Mouse (Mus musculus) hindbrain, embryonic 15.5 days (tissue): ENCODE results near the gene Tet3. TPM values are rescaled to one million over a fixed set of nuclear protein-coding genes. Genes with fewer than 3 reads are reported as not detected.

Experiments used
- ATAC-seq: fragments of 200-750 bp; cut with Nextera tagmentation; 2 replicates; pipeline ENCODE4 v1.8.0; 2017; ENCODE audit warnings: low read depth, moderate number of reproducible peaks, moderate TSS enrichment; ENCODE audit not compliant: low FRiP score
- H3K27ac ChIP-seq: fragments of 300-500 bp; sonication (generic); replicated peaks from 2 replicates; pipeline ENCODE4 v1.5.1; 2015; ENCODE audit warnings: mild to moderate bottlenecking, inconsistent platforms
- H3K27me3 ChIP-seq: fragments of 300-500 bp; sonication (generic); 2 replicates; pipeline ENCODE4 v1.6.1; 2015; ENCODE audit warnings: control low read depth, inconsistent platforms
- H3K36me3 ChIP-seq: fragments of 300-500 bp; sonication (generic); 2 replicates; pipeline ENCODE4 v1.6.1; 2015; ENCODE audit warnings: control low read depth, inconsistent platforms
- H3K4me1 ChIP-seq: fragments of 300-500 bp; sonication (generic); replicated peaks from 2 replicates; pipeline ENCODE4 v1.6.1; 2015; ENCODE audit warnings: control low read depth, inconsistent platforms
- H3K4me2 ChIP-seq: fragments of 300-500 bp; sonication (generic); 2 replicates; pipeline ENCODE4 v1.6.1; 2015; ENCODE audit warnings: moderate library complexity, mild to moderate bottlenecking, inconsistent platforms
- H3K4me3 ChIP-seq: fragments of 300-500 bp; sonication (generic); 2 replicates; pipeline ENCODE4 v1.5.1; 2015; ENCODE audit warnings: mild to moderate bottlenecking, inconsistent platforms
- H3K9ac ChIP-seq: fragments of 300-500 bp; sonication (generic); 2 replicates; pipeline ENCODE4 v1.6.1; 2015; ENCODE audit warnings: inconsistent platforms
- H3K9me3 ChIP-seq: fragments of 300-500 bp; sonication (generic); 2 replicates; pipeline ENCODE4 v1.6.1; 2016; ENCODE audit warnings: control low read depth, inconsistent platforms
- WGBS: fragments of 180-500 bp; shearing (Covaris S2); methylation state at CpG from one replicate; pipeline ENCODE4 v1.1.7; 2015; 5-methylcytosine and 5-hydroxymethylcytosine counted together
- polyA plus RNA-seq: library from polyadenylated mRNA; unstranded; fragments of >200 nt; fragmentation: Nextera tagmentation; extraction: Ambion mirVana; gene quantifications from 2 replicates; pipeline ENCODE4 v1.2.1, GENCODE M21; 2015

The Tet3 gene
- polyA plus RNA-seq, 1 experiment from 2014 or later: 70.9 TPM

DNA sequence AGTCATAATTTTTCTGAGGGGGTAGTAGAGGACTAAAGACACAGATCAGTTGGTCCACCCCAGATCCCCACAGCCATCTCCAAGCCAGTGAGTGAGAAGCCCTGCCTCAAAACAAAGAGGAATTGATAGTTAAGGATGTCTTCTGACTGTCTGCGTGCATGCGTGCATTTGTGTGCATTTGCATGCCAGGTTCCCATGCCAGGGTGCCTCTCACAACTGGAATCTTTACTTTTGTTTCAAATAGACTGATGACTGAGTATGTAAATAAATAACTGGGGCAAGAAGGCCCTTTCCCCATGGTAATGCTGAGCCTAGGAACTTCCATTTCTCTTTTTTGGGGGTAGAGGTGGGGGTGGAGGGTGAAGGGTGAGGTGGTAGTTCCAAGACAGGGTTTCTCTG, 41.8 kb downstream of the Tet3 start:
- H3K27me3 ChIP-seq: no peaks in the 10 kb centered on the region
- WGBS: 77% methylated on average over 2 of the region's 2 CpGs
- H3K9ac ChIP-seq: no peak overlapping the region
- no peaks in the 10 kb centered on the region for H3K36me3 ChIP-seq
- H3K4me1 ChIP-seq: peaks cover 86% of the 10 kb centered on the region
- ATAC-seq: no peak
- H3K4me3 ChIP-seq: no peak overlapping the region
- no peaks in the 10 kb centered on the region for H3K9me3 ChIP-seq
- no peak overlapping the region for H3K27ac ChIP-seq
- no peak overlapping the region for H3K4me2 ChIP-seq

DNA sequence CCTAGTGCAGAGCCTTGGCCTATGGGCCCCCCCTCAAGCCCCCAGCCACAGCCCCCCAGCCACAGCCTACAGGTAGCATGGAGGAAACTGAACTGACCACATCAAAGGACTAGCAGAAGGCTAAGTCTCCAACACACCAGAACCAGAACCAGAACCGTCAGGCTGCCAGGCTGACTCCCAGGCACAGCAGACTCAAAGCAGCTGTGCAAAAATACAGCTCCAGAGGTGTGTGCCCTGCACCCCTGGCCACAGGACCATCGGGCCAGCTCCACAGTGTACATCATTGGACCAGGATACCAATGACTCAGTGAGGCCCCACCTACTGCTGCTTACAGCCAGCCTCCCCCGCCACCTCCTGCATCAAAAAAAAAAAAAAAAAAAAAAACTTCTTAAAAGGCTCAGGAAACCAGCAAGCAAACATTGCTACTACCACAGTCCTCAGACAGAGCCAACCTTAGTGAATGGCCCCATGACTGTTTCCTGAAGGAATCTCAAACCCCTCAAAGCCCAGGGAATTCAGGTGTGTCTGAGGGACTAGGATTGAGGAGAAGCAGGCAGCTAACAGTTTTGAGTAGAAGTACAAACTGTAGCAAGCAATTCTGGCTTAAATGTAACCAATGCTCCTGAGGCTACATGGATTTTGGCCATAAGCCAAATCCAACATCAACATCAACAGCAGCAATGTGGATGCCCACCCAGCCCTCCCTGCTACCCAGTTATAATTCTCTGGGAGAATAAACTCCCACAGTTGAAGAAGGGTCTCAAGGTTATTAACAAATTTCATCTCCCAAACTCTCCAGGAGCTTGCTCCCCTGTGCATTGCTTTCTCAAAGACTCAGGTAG, 42.4 kb downstream of the Tet3 start:
- H3K4me1 ChIP-seq: peaks cover 86% of the 10 kb centered on the region
- WGBS: 95% methylated on average over 3 of the region's 3 CpGs
- H3K4me2 ChIP-seq: no peak overlapping the region
- ATAC-seq: no peak
- H3K27ac ChIP-seq: 0 out of 2 replicates have a peak overlapping the region, but pooled peaks have one; percentile 30
- no peak overlapping the region for H3K9ac ChIP-seq
- no peaks in the 10 kb centered on the region for H3K36me3 ChIP-seq
- H3K4me3 ChIP-seq: no peak overlapping the region
- no peaks in the 10 kb centered on the region for H3K27me3 ChIP-seq
- H3K9me3 ChIP-seq: no peaks in the 10 kb centered on the region

DNA sequence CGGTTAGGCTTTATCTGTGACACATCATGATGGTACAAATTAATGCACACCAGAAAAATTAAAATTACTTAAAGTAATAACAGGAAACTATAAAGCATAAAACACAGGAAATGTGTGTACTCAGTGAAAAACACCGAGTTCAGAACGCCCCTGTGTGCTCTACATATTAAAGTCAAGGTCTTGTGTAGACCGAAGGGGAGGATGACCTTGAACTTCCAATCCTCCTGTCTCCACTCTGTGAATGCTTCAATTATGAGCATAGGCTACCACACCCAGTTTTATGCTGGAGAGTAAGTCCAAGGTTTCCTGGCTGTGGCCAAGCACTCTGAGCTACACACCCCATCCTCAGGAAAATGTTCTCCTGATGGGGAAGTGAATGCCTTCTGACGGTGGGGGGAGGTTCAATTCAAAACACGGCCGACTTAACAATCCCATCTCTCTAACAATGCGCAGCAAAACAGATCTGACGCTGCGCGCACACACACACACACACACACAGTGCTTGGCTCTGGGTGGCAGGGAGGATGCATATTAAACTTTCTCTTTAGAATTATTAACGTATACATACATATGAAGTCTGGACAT, 43.4 kb downstream of the Tet3 start:
- H3K4me1 ChIP-seq: peaks cover 86% of the 10 kb centered on the region
- no peak overlapping the region for H3K27ac ChIP-seq
- ATAC-seq: no peak
- H3K27me3 ChIP-seq: no peaks in the 10 kb centered on the region
- H3K9me3 ChIP-seq: no peaks in the 10 kb centered on the region
- 86% methylated on average over 12 of the region's 12 CpGs for WGBS
- H3K9ac ChIP-seq: no peak overlapping the region
- no peak overlapping the region for H3K4me2 ChIP-seq
- H3K4me3 ChIP-seq: no peak overlapping the region
- H3K36me3 ChIP-seq: no peaks in the 10 kb centered on the region

DNA sequence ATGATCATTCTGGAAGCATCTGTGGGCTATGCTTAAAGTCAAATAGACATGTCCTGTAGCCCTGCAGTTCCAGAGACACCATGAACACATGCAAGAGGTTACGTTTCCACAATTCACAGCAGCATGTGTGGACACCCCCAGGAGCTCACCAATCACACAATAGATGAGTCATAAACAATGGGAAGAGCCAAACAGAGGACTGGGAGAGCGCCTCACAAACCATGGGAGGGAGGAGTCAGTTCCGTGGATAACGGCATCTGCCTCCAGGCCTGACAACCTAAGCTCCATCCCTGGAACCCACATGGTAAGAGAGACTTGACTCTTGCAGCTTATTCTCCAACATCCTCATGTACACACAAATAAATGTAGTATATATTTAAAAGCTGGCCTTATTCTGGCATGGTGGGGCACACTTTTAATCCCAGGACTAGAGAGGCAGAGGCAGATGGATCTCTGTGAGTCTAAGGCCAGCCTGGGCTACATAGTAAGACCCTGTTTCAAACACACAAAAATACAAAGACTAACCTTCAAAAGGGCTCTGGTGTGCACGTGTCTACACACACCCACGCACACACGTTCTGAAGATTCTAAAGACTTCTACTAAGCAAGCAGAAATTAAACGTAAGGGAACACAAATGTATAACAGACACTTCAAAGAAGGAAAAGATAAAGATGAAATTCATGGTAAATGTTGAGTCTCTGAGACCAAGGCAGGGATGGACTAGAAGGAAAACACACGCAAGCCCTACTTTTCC, 44.1 kb downstream of the Tet3 start:
- no peak for ATAC-seq
- Histone ChIP-seq H3K27me3 (no peaks in the 10 kb centered on the region), H3K36me3 (no peaks in the 10 kb centered on the region), H3K27ac (no peak overlapping the region), H3K4me2 (no peak overlapping the region), H3K4me1 (peaks cover 87% of the 10 kb centered on the region), H3K9ac (no peak overlapping the region), H3K4me3 (no peak overlapping the region), H3K9me3 (no peaks in the 10 kb centered on the region)
- 69% methylated on average over 9 of the region's 9 CpGs for WGBS

DNA sequence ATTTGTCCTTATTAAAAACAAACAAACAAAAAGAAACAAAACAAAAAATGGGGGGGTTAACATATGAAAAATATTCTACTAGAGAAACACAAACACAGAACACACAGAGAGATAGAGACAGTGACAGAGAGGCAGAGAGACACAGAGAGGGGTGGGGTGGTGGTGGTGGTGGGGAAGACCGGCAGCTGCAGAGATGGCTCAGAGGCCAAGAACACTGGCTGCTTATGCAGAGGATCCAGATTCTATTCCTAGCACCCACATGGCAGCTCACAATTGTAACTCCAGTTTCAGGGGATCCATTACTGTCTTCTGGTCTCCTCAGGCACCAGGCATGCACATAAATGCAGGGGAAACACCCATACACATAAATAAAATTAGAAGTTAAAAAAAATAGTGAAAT, 45.2 kb downstream of the Tet3 start:
- peaks cover 90% of the 10 kb centered on the region for H3K4me1 ChIP-seq
- WGBS: 60% methylated on average over 1 of the region's 1 CpGs
- no peak overlapping the region for H3K27ac ChIP-seq
- ATAC-seq: no peak
- H3K9me3 ChIP-seq: no peaks in the 10 kb centered on the region
- no peak overlapping the region for H3K9ac ChIP-seq
- H3K4me3 ChIP-seq: no peak overlapping the region
- no peak overlapping the region for H3K4me2 ChIP-seq
- H3K36me3 ChIP-seq: no peaks in the 10 kb centered on the region
- H3K27me3 ChIP-seq: no peaks in the 10 kb centered on the region

DNA sequence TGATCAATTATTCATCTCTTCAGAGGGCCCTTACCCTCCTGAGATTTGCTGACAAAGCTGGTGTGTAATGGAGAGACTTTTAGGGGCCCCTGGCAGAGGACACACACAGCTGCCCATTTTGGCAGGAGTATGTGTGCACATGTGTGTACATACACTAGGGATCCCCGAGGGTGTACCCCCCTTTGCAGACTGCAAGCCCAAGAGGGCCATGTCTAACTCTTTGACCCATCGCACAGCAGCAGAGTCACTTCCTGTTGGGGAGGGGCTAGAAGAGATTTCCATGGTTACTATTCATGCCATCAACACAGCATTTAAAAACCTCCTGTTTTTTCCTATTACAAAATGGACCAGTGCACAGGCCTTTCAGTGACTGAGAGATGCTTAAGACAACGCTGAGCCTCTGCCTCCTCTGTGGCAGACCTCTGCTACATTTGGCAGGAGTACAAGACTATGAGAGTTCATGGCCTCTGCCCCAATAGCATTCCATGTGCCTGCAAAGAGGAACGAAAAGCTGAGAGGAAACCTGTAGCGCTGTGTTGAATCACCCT, 46.0 kb downstream of the Tet3 start:
- no peak overlapping the region for H3K4me2 ChIP-seq
- H3K4me3 ChIP-seq: no peak overlapping the region
- 21% methylated on average over 5 of the region's 5 CpGs for WGBS
- H3K9ac ChIP-seq: no peak overlapping the region
- peak overlapping the region; percentile 38; the same call in 1 of the 2 replicates for H3K27ac ChIP-seq
- H3K27me3 ChIP-seq: no peaks in the 10 kb centered on the region
- ATAC-seq: peak; percentile 49
- H3K4me1 ChIP-seq: peaks cover 83% of the 10 kb centered on the region
- H3K36me3 ChIP-seq: no peaks in the 10 kb centered on the region
- H3K9me3 ChIP-seq: no peaks in the 10 kb centered on the region

DNA sequence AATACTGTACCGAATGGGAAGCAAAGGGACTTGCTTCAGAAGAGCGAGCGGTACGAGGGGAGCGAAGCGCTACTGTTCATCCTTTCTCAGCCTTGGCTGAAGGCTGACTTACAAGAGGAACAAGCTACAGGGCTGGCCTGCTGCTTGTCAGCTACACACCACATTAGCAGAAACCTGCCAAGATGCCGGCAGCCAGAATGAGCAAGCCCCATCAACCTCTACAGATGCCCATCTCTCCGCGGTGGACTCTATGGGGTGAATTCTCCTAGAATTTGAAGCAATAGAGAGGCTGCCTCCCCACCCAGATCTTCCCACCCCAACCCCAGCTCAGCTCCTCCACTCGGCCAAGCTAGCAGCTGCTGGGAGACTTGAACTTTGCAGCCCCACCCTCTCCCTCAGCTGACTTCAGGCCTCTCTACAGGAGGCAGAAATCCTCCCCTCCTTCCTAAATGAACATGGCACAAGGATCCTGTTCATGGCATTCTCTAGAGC, 46.5 kb downstream of the Tet3 start:
- Histone ChIP-seq H3K4me1 (peaks cover 78% of the 10 kb centered on the region), H3K4me3 (no peak overlapping the region), H3K27ac (peak overlapping the region; percentile 38; the same call in 1 of the 2 replicates), H3K9ac (no peak overlapping the region), H3K4me2 (no peak overlapping the region), H3K36me3 (no peaks in the 10 kb centered on the region), H3K9me3 (no peaks in the 10 kb centered on the region), H3K27me3 (no peaks in the 10 kb centered on the region)
- 0 out of 2 replicates have a peak, but pooled peaks have one; percentile 42 for ATAC-seq
- 67% methylated on average over 10 of the region's 10 CpGs for WGBS

DNA sequence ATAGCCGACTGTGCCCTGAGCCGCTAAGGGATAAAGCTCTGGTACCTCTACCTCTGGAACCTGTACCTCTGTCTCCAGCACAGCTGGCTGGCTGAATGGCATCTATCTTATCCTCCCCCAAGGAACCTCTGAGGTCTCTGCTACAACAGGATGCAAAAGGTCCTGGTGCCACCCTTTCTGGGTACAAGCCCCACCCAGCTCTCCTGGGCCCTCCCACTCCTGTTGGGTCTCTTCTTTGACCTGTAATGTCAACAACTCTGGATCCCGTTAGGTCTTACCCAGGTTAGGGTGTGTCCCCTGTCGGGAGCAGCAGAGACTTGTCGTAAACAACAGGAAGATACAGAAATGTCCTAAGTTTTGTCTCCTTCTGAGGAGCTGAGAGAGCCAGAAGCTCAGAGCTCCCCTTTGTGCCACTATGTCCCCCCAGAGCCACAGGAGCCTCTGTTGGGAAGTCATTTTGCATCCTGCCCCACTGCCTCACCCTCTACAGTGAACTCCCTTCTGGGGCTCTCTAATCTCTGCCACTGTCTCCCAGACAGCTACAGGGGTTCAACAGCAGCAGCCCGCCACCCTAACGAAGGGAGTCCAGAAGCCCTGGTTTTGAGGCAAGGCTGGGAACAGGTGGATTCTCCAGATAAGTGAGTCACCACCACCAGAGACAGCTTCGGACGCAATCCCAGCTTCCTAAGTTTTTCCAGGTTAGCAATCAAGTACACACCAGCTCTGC, 47.1 kb downstream of the Tet3 start:
- WGBS: 84% methylated on average over 9 of the region's 9 CpGs
- Histone ChIP-seq H3K4me1 (peaks cover 72% of the 10 kb centered on the region), H3K9ac (no peak overlapping the region), H3K9me3 (no peaks in the 10 kb centered on the region), H3K4me3 (no peak overlapping the region), H3K27me3 (no peaks in the 10 kb centered on the region), H3K4me2 (no peak overlapping the region), H3K36me3 (no peaks in the 10 kb centered on the region), H3K27ac (0 out of 2 replicates have a peak overlapping the region, but pooled peaks have one; percentile 38)
- no peak for ATAC-seq

DNA sequence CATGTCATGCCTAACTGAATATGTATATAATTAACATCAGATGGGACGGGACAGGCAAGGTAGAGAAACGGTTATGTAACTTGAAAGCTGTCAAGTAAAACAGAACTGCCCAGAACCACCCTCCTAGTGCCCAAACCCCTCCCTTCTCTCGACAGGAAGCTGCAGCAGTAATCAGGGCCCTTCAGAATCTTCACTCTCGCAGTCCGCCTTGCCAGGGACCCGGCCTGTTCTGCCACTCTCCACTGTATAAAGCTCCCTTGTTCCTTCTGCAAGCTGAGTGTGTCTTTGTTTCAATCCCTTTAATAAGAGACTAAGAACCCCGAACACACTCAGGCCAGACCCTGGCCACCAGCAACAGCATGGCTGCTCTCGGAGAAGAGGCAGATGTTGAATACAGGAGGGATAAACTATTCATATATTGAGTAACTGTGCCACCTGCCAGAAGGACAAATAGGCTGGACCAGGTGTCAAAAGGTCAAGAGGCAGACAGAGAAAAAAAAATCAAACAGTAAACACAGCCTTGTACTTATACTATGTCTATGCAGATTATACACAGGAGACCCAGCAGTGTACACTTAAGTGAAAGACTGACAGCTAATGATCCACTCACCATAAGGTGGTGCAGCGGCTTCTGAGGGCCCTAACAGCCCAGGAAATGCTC, 48.7 kb downstream of the Tet3 start:
- Histone ChIP-seq H3K4me2 (no peak overlapping the region), H3K36me3 (no peaks in the 10 kb centered on the region), H3K9ac (no peak overlapping the region), H3K27me3 (no peaks in the 10 kb centered on the region), H3K27ac (0 out of 2 replicates have a peak overlapping the region, but pooled peaks have one; percentile 1), H3K4me1 (peaks cover 58% of the 10 kb centered on the region), H3K4me3 (no peak overlapping the region), H3K9me3 (no peaks in the 10 kb centered on the region)
- 44% methylated on average over 9 of the region's 9 CpGs for WGBS
- ATAC-seq: no peak; the same call in 1 of the 2 replicates

DNA sequence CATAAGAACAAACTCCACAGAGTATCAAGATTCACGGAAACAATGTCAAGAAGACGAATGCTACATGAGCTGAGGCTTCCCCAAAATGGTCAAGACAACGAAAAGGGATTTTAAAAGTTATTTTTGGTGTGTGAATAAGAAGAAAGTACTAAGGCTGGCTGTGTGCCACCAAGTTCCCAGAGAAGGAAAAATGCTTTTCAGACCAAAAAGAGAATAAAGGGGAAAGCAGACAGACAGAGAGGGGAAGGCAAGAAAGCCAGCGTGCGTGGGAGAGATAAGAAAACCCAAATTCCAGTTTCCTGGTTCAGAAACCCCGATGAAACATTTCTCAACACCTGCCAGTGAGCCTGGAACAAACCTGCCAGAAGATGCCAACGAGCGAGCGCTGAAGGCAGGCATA, 50.4 kb downstream of the Tet3 start:
- Histone ChIP-seq H3K27ac (no peak overlapping the region), H3K9me3 (no peaks in the 10 kb centered on the region), H3K27me3 (no peaks in the 10 kb centered on the region), H3K4me3 (no peak overlapping the region), H3K4me1 (peaks cover 48% of the 10 kb centered on the region), H3K36me3 (peaks cover 11% of the 10 kb centered on the region), H3K4me2 (no peak overlapping the region), H3K9ac (no peak overlapping the region)
- no peak for ATAC-seq
- WGBS: 82% methylated on average over 9 of the region's 9 CpGs

DNA sequence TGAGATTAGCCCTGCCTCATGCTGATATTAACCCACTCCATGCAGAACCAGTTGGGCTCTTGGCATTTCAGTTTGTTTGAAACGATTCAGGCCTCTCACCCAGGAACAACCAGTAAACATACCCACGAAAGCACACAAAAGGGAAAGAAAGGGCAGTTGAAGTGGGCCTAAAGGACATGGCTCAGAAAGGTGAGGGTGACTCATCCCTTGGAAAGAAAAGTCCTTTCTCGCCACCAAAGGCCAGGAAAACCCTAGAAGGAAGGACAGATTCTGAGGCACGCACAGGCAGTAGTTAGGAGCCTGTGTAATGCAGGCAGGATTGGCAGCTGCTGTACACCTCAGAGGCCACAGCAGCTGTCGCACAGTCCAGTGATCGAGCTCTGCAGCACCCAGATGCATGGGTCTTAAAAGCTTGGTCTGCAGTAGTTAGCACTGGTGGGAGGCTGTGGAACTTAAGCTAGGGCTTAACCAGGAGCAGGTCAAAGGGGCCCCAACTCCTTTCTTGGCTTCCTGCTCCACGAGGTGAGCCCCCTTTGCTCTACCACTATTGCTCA, 53.3 kb downstream of the Tet3 start:
- H3K27ac ChIP-seq: no peak overlapping the region
- no peak overlapping the region for H3K4me3 ChIP-seq
- peaks cover 19% of the 10 kb centered on the region for H3K4me1 ChIP-seq
- no peak for ATAC-seq
- no peaks in the 10 kb centered on the region for H3K27me3 ChIP-seq
- H3K9ac ChIP-seq: no peak overlapping the region
- no peaks in the 10 kb centered on the region for H3K9me3 ChIP-seq
- H3K36me3 ChIP-seq: peaks cover 35% of the 10 kb centered on the region
- H3K4me2 ChIP-seq: no peak overlapping the region
- 88% methylated on average over 7 of the region's 7 CpGs for WGBS
